Mouse (Mus musculus) kidney, postnatal 0 days (tissue): ENCODE measurements around the gene Ift43. TPM values are rescaled to one million over a fixed set of nuclear protein-coding genes. Genes with fewer than 3 reads are reported as not detected.
A peak's percentile ranks its signal among the peaks of the same experiment; 100 is the strongest.

Experiments
- ATAC-seq: fragments of 200-750 bp; cut with Nextera tagmentation; replicated peaks from 2 replicates; pipeline ENCODE4 v1.8.0; 2017; ENCODE audit warnings: low read depth, moderate number of reproducible peaks, moderate TSS enrichment, moderate library complexity; ENCODE audit not compliant: low FRiP score
- DNase-seq: peaks from one replicate; pipeline ENCODE4 v3.0.0-alpha.2; 2016; ENCODE audit warnings: low spot score
- H3K27ac ChIP-seq: fragments of 300-500 bp; sonication (generic); 2 replicates; pipeline ENCODE4 v1.5.1; 2014; ENCODE audit warnings: mild to moderate bottlenecking
- H3K27me3 ChIP-seq: fragments of 300-500 bp; sonication (generic); 2 replicates; pipeline ENCODE4 v1.6.1; 2014; ENCODE audit warnings: low read length, mixed read lengths; ENCODE audit not compliant: insufficient read depth
- H3K36me3 ChIP-seq: fragments of 300-500 bp; sonication (generic); 2 replicates; pipeline ENCODE4 v1.6.1; 2014; ENCODE audit warnings: low read length, mixed read lengths; ENCODE audit not compliant: insufficient read depth
- H3K4me1 ChIP-seq: fragments of 300-500 bp; sonication (generic); replicated peaks from 2 replicates; pipeline ENCODE4 v1.6.1; 2014; ENCODE audit warnings: antibody characterized with exemption, low read length, mixed read lengths; ENCODE audit not compliant: insufficient read depth
- H3K4me2 ChIP-seq: fragments of 300-500 bp; sonication (generic); 2 replicates; pipeline ENCODE4 v1.6.1; 2014; ENCODE audit warnings: mild to moderate bottlenecking, low read length, moderate library complexity, mixed read lengths
- H3K4me3 ChIP-seq: fragments of 300-500 bp; sonication (generic); replicated peaks from 2 replicates; pipeline ENCODE4 v1.5.1; 2014; ENCODE audit warnings: low read depth, low read length
- H3K9ac ChIP-seq: fragments of 300-500 bp; sonication (generic); 2 replicates; pipeline ENCODE4 v1.6.1; 2014; ENCODE audit warnings: low read depth, low read length
- H3K9me3 ChIP-seq: fragments of 300-500 bp; sonication (generic); replicated peaks from 2 replicates; pipeline ENCODE4 v1.6.1; 2016; ENCODE audit warnings: low read length, inconsistent platforms, mixed read lengths
- CTCF ChIP-seq: IDR thresholded peaks from 2 replicates; pipeline ENCODE4 v1.5.1; 2016; ENCODE audit warnings: antibody characterized with exemption, low read depth, mild to moderate bottlenecking, moderate library complexity
- WGBS: fragments of 180-500 bp; shearing (Covaris S2); extraction: QIAGEN DNeasy Blood & Tissue Kit; methylation state at CpG from one replicate; pipeline ENCODE4 v1.1.7; 2014; 5-methylcytosine and 5-hydroxymethylcytosine counted together
- polyA plus RNA-seq: library from polyadenylated mRNA; unstranded; fragments of >200 nt; fragmentation: Nextera tagmentation; extraction: Ambion mirVana; gene quantifications from 2 replicates; pipeline ENCODE4 v1.2.1, GENCODE M21; 2015

Gene Ift43
- polyA plus RNA-seq, 1 experiment from 2014 or later, result 87.3 TPM

DNA sequence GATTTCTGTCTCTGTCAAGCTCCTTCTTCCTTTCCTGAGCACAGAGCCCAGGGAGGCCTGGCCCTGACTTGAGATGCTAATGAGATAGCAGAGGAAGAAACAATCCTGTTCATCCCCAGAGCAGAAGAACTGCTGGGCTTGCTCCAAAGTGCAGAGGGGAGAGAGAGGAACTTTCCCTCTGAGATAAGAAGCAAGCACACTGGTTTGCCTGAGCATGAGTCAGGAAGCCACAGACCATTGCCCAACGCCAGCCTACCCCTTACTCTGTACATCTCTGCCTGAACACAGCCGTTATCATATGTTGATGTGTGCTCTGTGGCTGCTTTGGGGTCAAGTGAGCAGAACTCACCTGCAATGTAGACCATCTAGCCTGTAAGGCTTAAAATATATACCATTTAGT lies 83.9 kb downstream of the Ift43 start:
- no peak overlapping the region for H3K9ac ChIP-seq
- no peak for TF ChIP-seq CTCF
- H3K4me3 ChIP-seq, result no peak overlapping the region
- no peak overlapping the region for H3K4me2 ChIP-seq
- no peaks in the 10 kb centered on the region for H3K27me3 ChIP-seq
- H3K4me1 ChIP-seq, result 0 out of 2 replicates have a peak, but pooled peaks cover 8% of the 10 kb centered on the region
- DNase-seq, result no peak
- ATAC-seq, result no peak
- WGBS, result 60% methylated on average over 2 of the region's 2 CpGs
- H3K9me3 ChIP-seq, result no peaks in the 10 kb centered on the region
- no peak overlapping the region for H3K27ac ChIP-seq
- no peaks in the 10 kb centered on the region for H3K36me3 ChIP-seq

DNA sequence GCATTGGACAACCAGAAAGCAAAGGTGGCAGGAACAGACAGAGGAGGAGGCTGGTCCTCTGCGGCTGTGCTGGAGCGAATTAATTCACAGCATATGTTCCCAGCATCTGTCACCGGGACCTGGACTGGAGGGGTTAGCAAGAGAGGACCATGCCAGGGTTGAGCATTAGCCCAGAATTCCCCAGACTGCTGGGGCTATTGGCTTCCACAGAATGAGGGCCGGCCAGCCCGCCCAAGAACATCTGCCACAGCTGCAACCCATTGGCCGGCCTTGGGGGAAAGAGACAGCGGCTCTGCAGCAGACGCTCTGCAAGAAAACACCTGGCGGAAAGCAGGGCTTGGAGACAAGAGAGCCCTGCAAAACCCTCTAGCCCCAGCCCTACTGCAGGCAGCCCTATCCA lies 84.7 kb downstream of the Ift43 start:
- no peak overlapping the region for H3K9ac ChIP-seq
- H3K36me3 ChIP-seq, result no peaks in the 10 kb centered on the region
- no peak overlapping the region for H3K27ac ChIP-seq
- no peak overlapping the region for H3K4me3 ChIP-seq
- H3K4me2 ChIP-seq, result no peak overlapping the region
- no peak for DNase-seq
- no peaks in the 10 kb centered on the region for H3K9me3 ChIP-seq
- no peak for TF ChIP-seq CTCF
- ATAC-seq, result no peak
- H3K4me1 ChIP-seq, result 0 out of 2 replicates have a peak, but pooled peaks cover 8% of the 10 kb centered on the region
- 26% methylated on average over 9 of the region's 9 CpGs for WGBS
- no peaks in the 10 kb centered on the region for H3K27me3 ChIP-seq

DNA sequence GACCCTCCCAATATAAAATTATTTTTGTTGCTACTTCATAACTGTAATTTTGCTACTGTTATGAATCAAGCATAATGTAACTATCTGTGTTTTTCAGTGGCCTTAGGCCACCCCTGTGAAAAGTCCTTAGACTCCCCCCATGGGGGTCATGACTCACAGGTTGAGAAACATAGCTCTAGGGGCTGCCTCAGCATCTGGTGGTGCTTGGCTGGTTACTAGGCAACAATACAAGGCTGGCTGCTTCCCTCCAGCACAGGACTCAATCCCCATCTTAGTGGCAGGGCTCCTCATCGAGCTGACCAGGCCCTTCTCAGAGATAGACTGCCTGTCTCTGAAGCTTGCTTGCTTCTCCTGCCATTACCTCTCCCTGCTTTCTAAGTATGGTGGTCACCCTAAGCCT lies 86.4 kb downstream of the Ift43 start:
- DNase-seq (no peak), ATAC-seq (no peak)
- 33% methylated on average over 1 of the region's 1 CpGs for WGBS
- Histone ChIP-seq H3K36me3 (no peaks in the 10 kb centered on the region), H3K27ac (no peak overlapping the region), H3K4me1 (no peaks in the 10 kb centered on the region), H3K4me3 (no peak overlapping the region), H3K9ac (no peak overlapping the region), H3K27me3 (no peaks in the 10 kb centered on the region), H3K4me2 (no peak overlapping the region), H3K9me3 (no peaks in the 10 kb centered on the region)
- no peak for TF ChIP-seq CTCF

DNA sequence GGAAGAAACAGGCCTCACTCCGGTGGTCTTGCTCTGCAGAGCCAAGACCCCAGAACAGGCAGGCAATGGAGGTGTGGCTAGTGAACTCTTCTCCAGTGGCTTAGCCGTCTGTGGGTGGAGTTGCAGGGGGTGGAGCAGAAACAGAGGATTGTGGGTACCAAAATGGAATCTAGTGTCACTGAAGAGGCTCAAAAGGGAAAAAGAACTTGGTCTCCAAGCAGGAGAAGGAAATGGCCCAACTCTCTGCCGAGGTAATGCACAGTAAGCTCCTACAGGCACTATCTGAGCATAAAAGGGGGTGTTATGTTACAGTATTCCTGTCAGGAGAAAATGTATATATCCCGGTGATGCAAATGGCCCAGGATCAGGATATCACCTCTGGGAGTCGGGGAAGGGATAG lies 86.9 kb downstream of the Ift43 start:
- H3K27me3 ChIP-seq, result no peaks in the 10 kb centered on the region
- DNase-seq, result no peak
- ATAC-seq, result no peak
- H3K4me3 ChIP-seq, result no peak overlapping the region
- H3K27ac ChIP-seq, result no peak overlapping the region
- H3K4me1 ChIP-seq, result no peaks in the 10 kb centered on the region
- 56% methylated on average over 5 of the region's 5 CpGs for WGBS
- no peaks in the 10 kb centered on the region for H3K36me3 ChIP-seq
- TF ChIP-seq CTCF, result no peak
- H3K9ac ChIP-seq, result no peak overlapping the region
- H3K4me2 ChIP-seq, result no peak overlapping the region
- H3K9me3 ChIP-seq, result no peaks in the 10 kb centered on the region

DNA sequence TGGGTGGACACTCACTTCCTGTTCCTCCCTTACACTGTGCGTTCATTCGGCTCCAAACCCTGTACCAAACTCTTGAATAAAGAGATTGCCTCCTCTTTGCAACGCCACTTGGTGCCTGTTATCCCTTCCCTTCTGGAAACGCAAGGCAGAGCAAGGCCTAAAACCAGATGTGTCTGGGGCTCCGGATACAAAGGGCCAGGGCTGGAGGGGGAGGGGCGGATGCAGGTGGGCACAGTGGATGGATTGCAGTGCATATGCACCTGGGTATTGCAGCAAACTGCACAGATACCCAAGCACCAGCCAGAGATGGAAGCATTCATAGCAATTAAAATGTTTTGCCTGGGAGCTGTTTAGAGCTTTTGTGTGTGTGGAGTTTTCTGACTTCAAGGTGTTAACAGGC lies 91.0 kb downstream of the Ift43 start:
- Histone ChIP-seq H3K4me1 (0 out of 2 replicates have a peak, but pooled peaks cover 2% of the 10 kb centered on the region), H3K9ac (no peak overlapping the region), H3K27ac (no peak overlapping the region), H3K9me3 (no peaks in the 10 kb centered on the region), H3K4me3 (no peak overlapping the region), H3K27me3 (no peaks in the 10 kb centered on the region), H3K36me3 (no peaks in the 10 kb centered on the region), H3K4me2 (no peak overlapping the region)
- ATAC-seq, result no peak
- no peak for DNase-seq
- WGBS, result 43% methylated on average over 6 of the region's 6 CpGs
- TF ChIP-seq CTCF, result no peak

DNA sequence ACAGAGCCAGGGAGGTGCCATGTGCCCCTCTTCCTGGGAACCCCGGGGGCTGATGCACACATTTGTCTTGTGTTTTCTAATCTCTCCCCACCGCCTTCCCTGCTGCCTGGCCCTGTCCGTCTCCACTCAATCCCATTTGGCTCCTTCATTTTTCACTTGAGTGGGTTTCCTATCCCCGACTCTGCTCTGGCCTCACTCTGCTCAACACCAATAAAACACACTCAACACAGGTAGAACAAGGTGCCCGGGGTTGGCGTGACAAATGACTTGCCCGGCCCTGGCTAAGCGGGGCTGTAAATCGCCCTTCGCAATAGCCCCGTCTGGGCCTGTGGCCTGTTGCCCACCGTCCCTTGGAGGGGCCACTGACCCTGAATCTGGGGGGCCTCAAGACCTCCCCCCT lies 92.0 kb downstream of the Ift43 start:
- 0 out of 2 replicates have a peak, but pooled peaks cover 2% of the 10 kb centered on the region for H3K4me1 ChIP-seq
- H3K9ac ChIP-seq, result no peak overlapping the region
- H3K4me2 ChIP-seq, result no peak overlapping the region
- DNase-seq, result no peak
- H3K27me3 ChIP-seq, result no peaks in the 10 kb centered on the region
- 34% methylated on average over 12 of the region's 12 CpGs for WGBS
- H3K36me3 ChIP-seq, result no peaks in the 10 kb centered on the region
- ATAC-seq, result no peak
- H3K9me3 ChIP-seq, result no peaks in the 10 kb centered on the region
- no peak overlapping the region for H3K4me3 ChIP-seq
- TF ChIP-seq CTCF, result no peak
- no peak overlapping the region for H3K27ac ChIP-seq

DNA sequence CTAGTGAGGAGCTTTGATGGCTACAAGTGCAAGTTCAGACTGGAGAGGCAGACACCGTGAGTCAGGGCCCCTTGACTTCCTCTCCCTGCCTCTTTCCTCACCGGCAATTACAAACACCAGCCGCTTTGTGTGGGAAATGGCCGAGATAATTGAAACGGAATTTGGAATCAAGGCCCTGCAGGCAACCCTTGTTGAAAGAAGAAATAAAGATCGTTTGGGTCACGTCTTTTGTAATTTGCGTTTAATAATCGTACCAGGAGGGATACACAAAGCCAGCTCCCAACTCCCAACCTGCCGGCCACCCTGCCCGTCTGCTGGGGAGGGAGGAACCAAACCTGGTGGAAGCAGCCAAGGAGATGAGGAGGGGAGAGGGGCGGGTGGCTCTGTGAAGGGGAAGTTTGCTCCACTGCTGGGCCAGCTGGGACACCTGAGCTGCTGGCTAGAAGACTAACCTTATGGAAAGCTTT lies 93.2 kb downstream of the Ift43 start:
- no peaks in the 10 kb centered on the region for H3K36me3 ChIP-seq
- TF ChIP-seq CTCF, result no peak
- ATAC-seq, result no peak
- no peak overlapping the region for H3K9ac ChIP-seq
- 11% methylated on average over 12 of the region's 12 CpGs for WGBS
- no peaks in the 10 kb centered on the region for H3K9me3 ChIP-seq
- H3K27ac ChIP-seq, result no peak overlapping the region
- H3K4me1 ChIP-seq, result 0 out of 2 replicates have a peak, but pooled peaks cover 2% of the 10 kb centered on the region
- H3K4me2 ChIP-seq, result 0 out of 2 replicates have a peak overlapping the region, but pooled peaks have one; percentile 27
- no peak for DNase-seq
- H3K4me3 ChIP-seq, result no peak overlapping the region
- H3K27me3 ChIP-seq, result no peaks in the 10 kb centered on the region
